Mouse (Mus musculus): Measurements from ENCODE around the gene Wwp2. TPM values are rescaled to one million over a fixed set of nuclear protein-coding genes. Genes with fewer than 3 reads are reported as not detected.
A peak's percentile ranks its signal among the peaks of the same experiment; 100 is the strongest.

Gene Wwp2
- total and polyA plus RNA-seq, 3 experiments = 21.8 to 31.5 TPM; not detected in 1

- H3K27ac ChIP-seq (ENCODE audit: control insufficient read depth, low read depth, low read length) = no peak overlapping the region
- TF ChIP-seq POLR2AphosphoS2 (IDR thresholded peaks at IDR 0.05; ENCODE audit: low read length) (no peak), RCOR1 (IDR thresholded peaks at IDR 0.05; ENCODE audit: low read depth, low read length) (no peak), MYC (IDR thresholded peaks at IDR 0.05; ENCODE audit: low read depth, low read length) (peak; percentile 51; the same call in 1 of the 2 replicates), ZKSCAN1 (IDR thresholded peaks at IDR 0.05; ENCODE audit: low read depth, low read length) (no peak), NRF1 (IDR thresholded peaks at IDR 0.05; ENCODE audit: insufficient read depth, low read depth, low read length, poor library complexity, severe bottlenecking) (no peak), ZC3H11A (IDR thresholded peaks at IDR 0.05; ENCODE audit: low read depth, low read length) (peak; percentile 82), MAX (IDR thresholded peaks at IDR 0.05; ENCODE audit: low read length) (peak; percentile 25; the same call in 1 of the 2 replicates), RAD21 (IDR thresholded peaks at IDR 0.05; ENCODE audit: low read depth, low read length) (peak; percentile 75), ELF1 (IDR thresholded peaks at IDR 0.05; ENCODE audit: low read depth, low read length) (no peak), NELFE (IDR thresholded peaks at IDR 0.05; ENCODE audit: low read depth, low read length) (no peak), CTCF (IDR thresholded peaks at IDR 0.05 in 2 of 3, conservative IDR thresholded peaks at IDR 0.05 in 1 of 3; ENCODE audit: control insufficient read depth in 1 of 3, insufficient read depth in 1 of 3, low read depth in 2 of 3, low read length in 3 of 3, poor library complexity in 1 of 3, severe bottlenecking in 1 of 3) (peak; percentile 93 to 94 (median 93)), MAFK (IDR thresholded peaks at IDR 0.05; ENCODE audit: borderline replicate concordance, low read depth, low read length) (no peak), UBTF (IDR thresholded peaks at IDR 0.05; ENCODE audit: borderline replicate concordance, insufficient read depth, low read depth, low read length) (no peak), KAT2A (conservative IDR thresholded peaks at IDR 0.05; ENCODE audit: low read depth, low read length) (no peak), MAZ (IDR thresholded peaks at IDR 0.05; ENCODE audit: low read depth, low read length) (no peak), MEF2A (IDR thresholded peaks at IDR 0.05; ENCODE audit: extremely low read depth, insufficient replicate concordance, low read depth, low read length, poor library complexity, severe bottlenecking) (no peak), MYB (IDR thresholded peaks at IDR 0.05; ENCODE audit: low read depth, low read length) (no peak), ETS1 (IDR thresholded peaks at IDR 0.05; ENCODE audit: low read depth, low read length) (no peak), SMC3 (IDR thresholded peaks at IDR 0.05; ENCODE audit: low read depth, low read length) (peak; percentile 97), ZMIZ1 (IDR thresholded peaks at IDR 0.05; ENCODE audit: low read depth, low read length) (no peak), ZNF384 (IDR thresholded peaks at IDR 0.05; ENCODE audit: low read depth, low read length) (no peak), USF2 (IDR thresholded peaks at IDR 0.05; ENCODE audit: borderline replicate concordance in 1 of 2, insufficient read depth in 1 of 2, low read depth in 1 of 2, low read length in 2 of 2) (no peak), USF1 (IDR thresholded peaks at IDR 0.05; ENCODE audit: low read depth, low read length) (no peak), BHLHE40 (IDR thresholded peaks at IDR 0.05; ENCODE audit: borderline replicate concordance, low read depth, low read length) (peak; percentile 55; the same call in 1 of the 2 replicates), TAL1 (IDR thresholded peaks at IDR 0.05; ENCODE audit: low read length) (no peak)
- H3K4me1 ChIP-seq (ENCODE audit: control insufficient read depth in 1 of 2, insufficient read depth in 2 of 2, low read length in 2 of 2) = peaks cover 5 to 8% of the 10 kb centered on the region in 2 experiments; a peak in 3 of 4 replicates
- no peaks in the 10 kb centered on the region for H3K79me2 ChIP-seq (ENCODE audit: control insufficient read depth, insufficient read depth, low read length, poor library complexity)
- no peak overlapping the region for H3K9ac ChIP-seq (ENCODE audit: control insufficient read depth, low read depth, low read length, poor library complexity, severe bottlenecking)
- peak; percentile 88 for DNase-seq (ENCODE audit: low read depth, low spot score)
- no peak overlapping the region for H3K4me3 ChIP-seq (ENCODE audit: control insufficient read depth in 1 of 2, insufficient read depth in 1 of 2, low read depth in 2 of 2, low read length in 2 of 2)
- no peaks in the 10 kb centered on the region for H3K27me3 ChIP-seq (ENCODE audit: control insufficient read depth in 1 of 2, insufficient read depth in 2 of 2, low read length in 2 of 2)
- H3K9me3 ChIP-seq (replicated peaks; ENCODE audit: insufficient read depth, low read length) = no peaks in the 10 kb centered on the region
- peaks cover 0 to 10% of the 10 kb centered on the region in 2 experiments; a peak in 2 of 4 replicates for H3K36me3 ChIP-seq (ENCODE audit: control insufficient read depth in 1 of 2, insufficient read depth in 2 of 2, low read length in 2 of 2)
Measured at GRCm38 (mm10) chr8:107572497-107572896, 136.3 kb downstream of the Wwp2 start.

Measured in MEL (cell line).